Mouse (Mus musculus) cerebellum, adult 2 months (tissue): Measurements from ENCODE around the gene Sec22a.

Experiments
- CTCF ChIP-seq: fragments of 200-500 bp; IDR thresholded peaks from 2 replicates; pipeline ENCODE4 v1.5.1; 2011; ENCODE audit warnings: low read depth, mild to moderate bottlenecking, control low read depth, low read length, moderate library complexity, borderline replicate concordance; ENCODE audit not compliant: insufficient read depth
- POLR2A ChIP-seq: fragments of 200-500 bp; IDR thresholded peaks from 2 replicates; pipeline ENCODE4 v1.6.1; 2011; ENCODE audit warnings: low read length, control low read depth, borderline replicate concordance; ENCODE audit not compliant: insufficient read depth

DNA sequence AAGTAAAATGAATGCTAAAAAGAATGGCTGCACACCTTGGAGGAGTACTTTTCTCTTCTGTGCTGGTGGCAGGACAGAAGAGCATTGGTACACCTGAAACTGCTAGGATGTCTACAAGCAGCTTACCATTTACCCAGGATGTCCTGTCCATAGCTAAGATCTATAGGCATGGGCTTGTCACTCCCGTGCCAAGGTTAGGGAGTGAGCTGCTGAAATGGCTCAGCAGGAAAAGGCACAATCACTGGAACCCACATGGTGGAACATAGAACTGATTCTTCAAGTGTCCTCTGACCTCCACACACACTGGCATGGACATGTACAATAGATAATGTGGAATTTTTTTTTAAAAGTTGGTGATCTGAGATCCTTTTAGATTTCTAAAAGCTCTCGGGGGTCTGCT, 56.4 kb downstream of the Sec22a start:
- no peak for TF ChIP-seq CTCF
- no peak for TF ChIP-seq POLR2A
